Mouse (Mus musculus): ENCODE data around the gene Erich6. TPM values are rescaled to one million over a fixed set of nuclear protein-coding genes. Genes with fewer than 3 reads are reported as not detected.

Erich6 gene
- total RNA-seq, 2 experiments from 2014 or later: not detected

Other genes starting within 250 kb of the Erich6 start
- gene Tsc22d2, start 222.5 kb downstream of the Erich6 start, total RNA-seq (2021): 10 to 100 TPM; 19.9 to 21.9 TPM
- gene Eif2a, start 111.4 kb downstream of the Erich6 start, total RNA-seq (2021): 10 to 100 TPM; 39.1 to 47.1 TPM
- 1 to 10 TPM; 6.5 to 7.1 TPM for gene Serp1, start 111.3 kb downstream of the Erich6 start, total RNA-seq (2021)
- 100 to 1,000 TPM; 110 to 115 TPM for gene Selenot, start 60.6 kb downstream of the Erich6 start, total RNA-seq (2021)
- 1 to 10 TPM; 8.4 to 9.1 TPM for gene Siah2, start 55.2 kb upstream of the Erich6 start, total RNA-seq (2021)
- not detected for gene Mindy4b-ps, start 185.1 kb upstream of the Erich6 start, total RNA-seq (2021)
- not detected for gene Clrn1, start 248.1 kb upstream of the Erich6 start, total RNA-seq (2021)